Mouse (Mus musculus) neural tube, embryonic 14.5 days (tissue): ENCODE results near the gene Kcng1. TPM values are rescaled to one million over a fixed set of nuclear protein-coding genes. Genes with fewer than 3 reads are reported as not detected.

Source experiments
- ATAC-seq: fragments of 200-750 bp; cut with Nextera tagmentation; 2 replicates; pipeline ENCODE4 v1.8.0; 2017; ENCODE audit warnings: low read depth, mild to moderate bottlenecking, moderate TSS enrichment, moderate library complexity
- H3K27ac ChIP-seq: fragments of 300-500 bp; sonication (generic); 2 replicates; pipeline ENCODE4 v1.5.1; 2014; ENCODE audit warnings: low read depth, mild to moderate bottlenecking, control low read depth, low read length, moderate library complexity, mixed read lengths
- H3K27me3 ChIP-seq: fragments of 300-500 bp; sonication (generic); 2 replicates; pipeline ENCODE4 v1.6.1; 2014; ENCODE audit warnings: low read length; ENCODE audit not compliant: control insufficient read depth, insufficient read depth
- H3K36me3 ChIP-seq: fragments of 300-500 bp; sonication (generic); 2 replicates; pipeline ENCODE4 v1.6.1; 2014; ENCODE audit warnings: low read length, mixed read lengths; ENCODE audit not compliant: control insufficient read depth, insufficient read depth
- H3K4me1 ChIP-seq: fragments of 300-500 bp; sonication (generic); 2 replicates; pipeline ENCODE4 v1.6.1; 2014; ENCODE audit warnings: low read length; ENCODE audit not compliant: control insufficient read depth, insufficient read depth
- H3K4me2 ChIP-seq: fragments of 300-500 bp; sonication (generic); 2 replicates; pipeline ENCODE4 v1.6.1; 2014; ENCODE audit warnings: mild to moderate bottlenecking, low read depth, low read length, control low read depth
- H3K4me3 ChIP-seq: fragments of 300-500 bp; sonication (generic); 2 replicates; pipeline ENCODE4 v1.5.1; 2014; ENCODE audit warnings: low read depth, low read length, control low read depth, mixed read lengths
- H3K9ac ChIP-seq: fragments of 300-500 bp; sonication (generic); replicated peaks from 2 replicates; pipeline ENCODE4 v1.6.1; 2014; ENCODE audit warnings: low read depth, mild to moderate bottlenecking, control low read depth, low read length, mixed read lengths
- H3K9me3 ChIP-seq: fragments of 300-500 bp; sonication (generic); 2 replicates; pipeline ENCODE4 v1.6.1; 2016; ENCODE audit warnings: low read length; ENCODE audit not compliant: control insufficient read depth
- WGBS: fragments of 180-500 bp; shearing (Covaris S2); extraction: QIAGEN DNeasy Blood & Tissue Kit; methylation state at CpG from one replicate; pipeline ENCODE4 v1.1.7; 2014; 5-methylcytosine and 5-hydroxymethylcytosine counted together
- polyA plus RNA-seq: library from polyadenylated mRNA; unstranded; fragments of >200 nt; fragmentation: Nextera tagmentation; extraction: Ambion mirVana; gene quantifications from 2 replicates; pipeline ENCODE4 v1.2.1, GENCODE M21; 2014

Kcng1 gene
- polyA plus RNA-seq, 1 experiment from 2014 or later = 0.35 TPM

DNA sequence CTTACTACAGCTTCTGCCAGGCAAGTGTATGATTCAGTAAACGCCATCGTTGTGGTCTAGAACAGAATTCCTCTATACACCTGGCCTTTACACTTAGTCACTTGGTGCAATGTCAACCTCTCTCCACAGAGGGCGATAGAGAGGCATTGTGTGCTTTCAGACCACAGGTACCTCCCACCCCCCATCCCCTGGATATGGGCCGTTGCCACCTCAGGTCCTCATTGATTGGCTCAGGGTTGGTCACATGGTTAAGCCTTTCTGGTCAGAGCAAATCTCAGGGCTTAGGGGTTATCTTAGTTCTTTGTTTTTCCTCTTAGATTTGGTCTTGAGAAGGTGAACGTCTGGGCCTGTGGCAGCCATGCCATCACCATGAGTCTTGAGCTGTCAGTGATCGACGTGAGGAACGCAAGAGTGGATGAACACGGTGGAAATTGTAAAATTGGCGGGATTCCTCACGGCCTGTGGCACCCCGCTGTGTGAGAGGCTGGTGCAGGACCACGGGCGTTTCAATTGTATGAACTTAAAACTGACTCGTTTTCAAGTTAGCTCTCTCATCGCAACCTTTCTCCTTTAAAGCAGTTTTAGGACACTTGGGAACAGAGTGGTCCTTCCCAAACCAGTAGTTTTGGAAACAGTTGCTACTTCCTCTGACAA is 28.8 kb downstream of the Kcng1 start:
- Histone ChIP-seq H3K9me3 (no peaks in the 10 kb centered on the region), H3K4me1 (no peaks in the 10 kb centered on the region), H3K4me2 (0 out of 2 replicates have a peak overlapping the region, but pooled peaks have one; percentile 1), H3K4me3 (no peak overlapping the region), H3K36me3 (no peaks in the 10 kb centered on the region), H3K9ac (no peak overlapping the region), H3K27me3 (no peaks in the 10 kb centered on the region), H3K27ac (no peak overlapping the region)
- WGBS = 16% methylated on average over 16 of the region's 16 CpGs
- no peak; the same call in 1 of the 2 replicates for ATAC-seq

DNA sequence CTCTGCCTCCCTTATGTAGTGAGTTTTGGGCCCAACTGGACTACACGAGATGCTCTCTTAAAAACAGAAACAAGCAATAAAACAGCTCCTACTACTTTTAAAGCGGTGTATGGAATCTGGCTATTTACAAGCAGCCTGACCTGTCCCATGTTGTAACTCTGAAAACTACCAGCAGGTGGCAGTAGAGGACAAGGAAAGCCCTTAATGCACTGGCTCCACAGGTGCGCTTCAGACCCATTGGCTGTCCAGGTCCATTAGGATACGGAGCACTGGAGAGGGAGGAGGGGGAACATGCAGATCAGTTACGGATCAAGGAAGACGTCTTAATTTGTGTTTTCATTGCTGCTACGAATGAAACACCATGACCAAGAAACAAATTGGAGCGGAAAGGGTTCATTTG is 31.3 kb downstream of the Kcng1 start:
- Histone ChIP-seq H3K9me3 (no peaks in the 10 kb centered on the region), H3K4me2 (no peak overlapping the region), H3K4me1 (no peaks in the 10 kb centered on the region), H3K27me3 (no peaks in the 10 kb centered on the region), H3K36me3 (no peaks in the 10 kb centered on the region), H3K4me3 (no peak overlapping the region), H3K9ac (no peak overlapping the region), H3K27ac (no peak overlapping the region)
- 19% methylated on average over 8 of the region's 8 CpGs for whole genome bisulfite sequencing
- peak; percentile 57; the same call in 1 of the 2 replicates for ATAC-seq

DNA sequence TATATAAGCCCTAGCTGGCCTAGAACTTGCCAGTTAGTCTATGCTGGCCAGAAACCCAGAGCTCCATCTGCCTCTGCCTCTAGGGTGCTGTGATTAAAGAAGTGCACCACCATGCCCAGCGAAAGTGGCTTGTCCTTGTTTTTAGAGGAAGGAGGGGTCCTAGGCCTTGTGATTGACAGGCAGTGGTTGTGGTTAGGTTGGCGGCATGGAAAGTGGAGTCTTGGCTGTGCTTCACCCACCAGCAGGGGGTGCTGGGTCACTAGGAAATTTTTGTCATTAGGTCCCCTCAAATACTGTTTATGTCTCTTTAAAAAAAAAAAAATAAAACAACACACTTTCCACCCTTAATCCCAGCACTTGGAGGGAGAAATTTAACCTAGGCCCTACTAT is 32.7 kb downstream of the Kcng1 start:
- H3K4me1 ChIP-seq = no peaks in the 10 kb centered on the region

DNA sequence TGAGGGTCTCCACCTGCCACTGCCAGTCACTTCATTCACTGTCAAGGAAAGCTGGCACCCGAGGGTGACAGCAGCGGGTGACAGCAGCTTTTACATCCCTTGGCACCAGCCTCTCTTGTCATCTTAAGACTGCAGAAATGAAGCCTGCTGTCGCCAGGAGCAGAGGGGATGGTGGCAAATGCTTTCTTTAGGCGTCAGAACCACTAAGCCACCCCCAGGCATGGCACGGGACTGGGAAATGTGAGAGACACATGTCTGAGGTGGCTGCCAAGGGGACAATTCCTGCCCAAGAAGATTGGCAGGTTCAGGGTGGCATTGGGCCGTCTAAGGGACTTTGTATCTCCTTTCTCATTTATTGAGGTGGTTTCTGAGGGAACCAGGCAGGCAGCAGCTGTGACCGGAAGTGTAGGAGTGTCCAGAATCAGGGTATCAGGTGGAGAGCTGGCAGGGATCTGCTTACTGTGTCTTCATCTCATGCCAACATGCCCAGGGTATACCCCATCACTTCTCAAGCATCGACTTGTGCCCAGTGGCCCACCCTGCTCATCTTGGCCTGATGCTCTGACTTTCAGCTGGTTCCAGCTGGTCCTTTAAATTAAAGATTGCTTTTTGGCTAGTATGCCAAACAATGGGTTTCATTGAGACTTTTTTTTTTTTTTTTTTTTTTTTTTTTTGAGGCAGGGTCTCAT is 33.2 kb downstream of the Kcng1 start:
- H3K9me3 ChIP-seq = no peaks in the 10 kb centered on the region
- no peak overlapping the region for H3K27ac ChIP-seq
- ATAC-seq = no peak
- WGBS = 74% methylated on average over 8 of the region's 8 CpGs
- no peaks in the 10 kb centered on the region for H3K4me1 ChIP-seq
- no peak overlapping the region for H3K4me3 ChIP-seq
- H3K9ac ChIP-seq = no peak overlapping the region
- H3K27me3 ChIP-seq = no peaks in the 10 kb centered on the region
- no peak overlapping the region for H3K4me2 ChIP-seq
- H3K36me3 ChIP-seq = no peaks in the 10 kb centered on the region

More for the DNA sequence above, 32.7 kb downstream of the Kcng1 start:
- no peak overlapping the region for H3K4me3 ChIP-seq
- no peak for ATAC-seq
- no peaks in the 10 kb centered on the region for H3K27me3 ChIP-seq
- no peaks in the 10 kb centered on the region for H3K36me3 ChIP-seq
- no peak overlapping the region for H3K4me2 ChIP-seq
- H3K27ac ChIP-seq = no peak overlapping the region
- H3K9ac ChIP-seq = no peak overlapping the region
- no peaks in the 10 kb centered on the region for H3K9me3 ChIP-seq
- 32% methylated on average over 2 of the region's 2 CpGs for WGBS

DNA sequence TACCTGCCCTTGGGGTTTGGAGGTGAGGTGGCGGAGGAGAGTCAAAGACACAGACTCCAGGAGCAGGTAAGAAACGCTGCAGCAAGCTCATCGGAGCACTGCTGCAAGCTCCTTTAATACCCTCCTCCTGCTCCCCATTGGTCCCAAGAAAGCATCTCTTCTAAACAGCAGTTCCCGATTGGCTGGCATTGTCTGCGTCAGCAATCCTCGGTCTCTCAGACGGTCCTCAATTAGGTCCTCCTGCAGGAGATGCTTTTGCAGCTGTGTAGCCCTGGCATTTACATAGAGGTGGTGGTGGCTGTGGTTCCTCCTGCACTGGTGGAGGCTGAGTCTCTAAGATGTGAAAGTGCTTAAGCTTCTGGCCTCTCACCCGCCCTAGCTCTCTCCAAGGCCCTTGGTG is 36.0 kb downstream of the Kcng1 start:
- H3K4me1 ChIP-seq = no peaks in the 10 kb centered on the region
- H3K9me3 ChIP-seq = no peaks in the 10 kb centered on the region
- 28% methylated on average over 8 of the region's 8 CpGs for WGBS
- no peak overlapping the region for H3K4me3 ChIP-seq
- H3K36me3 ChIP-seq = no peaks in the 10 kb centered on the region
- no peak overlapping the region for H3K9ac ChIP-seq
- H3K27ac ChIP-seq = no peak overlapping the region
- no peak for ATAC-seq
- no peak overlapping the region for H3K4me2 ChIP-seq
- H3K27me3 ChIP-seq = no peaks in the 10 kb centered on the region

DNA sequence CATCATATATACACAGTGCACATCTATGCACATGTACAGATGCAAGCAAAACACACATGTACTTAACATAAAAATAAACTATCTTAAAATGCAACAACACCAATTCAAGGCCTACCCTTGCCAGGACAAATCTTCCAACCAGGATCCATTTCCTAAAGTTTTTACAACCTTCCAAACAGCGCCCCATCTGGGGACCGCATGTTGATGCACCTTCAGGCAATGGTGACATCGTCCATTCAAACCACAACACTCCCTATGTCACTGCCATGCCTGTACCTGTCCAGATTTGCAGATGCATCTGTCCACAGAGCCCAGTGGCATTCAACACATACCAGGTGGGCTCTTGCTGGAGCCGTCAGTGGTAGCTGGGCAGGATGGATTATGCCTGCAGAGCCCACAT is 38.3 kb downstream of the Kcng1 start:
- H3K4me1 ChIP-seq = no peaks in the 10 kb centered on the region
- H3K27me3 ChIP-seq = no peaks in the 10 kb centered on the region
- H3K9me3 ChIP-seq = no peaks in the 10 kb centered on the region
- no peak overlapping the region for H3K27ac ChIP-seq
- H3K4me2 ChIP-seq = no peak overlapping the region
- H3K36me3 ChIP-seq = no peaks in the 10 kb centered on the region
- no peak overlapping the region for H3K9ac ChIP-seq
- H3K4me3 ChIP-seq = no peak overlapping the region
- no peak for ATAC-seq
- 78% methylated on average over 4 of the region's 4 CpGs for WGBS

DNA sequence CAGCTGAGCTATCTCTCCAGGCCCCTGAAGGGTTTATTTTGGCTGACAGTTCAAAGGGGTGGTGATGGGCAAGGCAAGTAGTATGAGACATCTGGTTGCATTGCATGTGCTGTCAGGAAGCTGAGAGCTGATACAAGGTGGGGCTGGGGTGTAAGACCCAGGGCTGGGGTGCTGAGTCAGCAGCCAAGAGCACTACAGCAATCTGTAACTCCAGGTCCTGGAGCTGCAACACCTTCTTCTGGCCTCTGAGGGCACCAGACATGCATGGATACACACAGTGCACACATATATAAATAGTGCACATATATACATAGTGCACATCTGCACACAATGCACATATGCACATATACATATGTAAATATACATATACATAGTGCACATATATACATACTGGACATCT is 38.7 kb downstream of the Kcng1 start:
- no peak for ATAC-seq
- Histone ChIP-seq H3K4me2 (no peak overlapping the region), H3K9me3 (no peaks in the 10 kb centered on the region), H3K27me3 (no peaks in the 10 kb centered on the region), H3K4me3 (no peak overlapping the region), H3K36me3 (no peaks in the 10 kb centered on the region), H3K27ac (no peak overlapping the region), H3K4me1 (no peaks in the 10 kb centered on the region), H3K9ac (no peak overlapping the region)

DNA sequence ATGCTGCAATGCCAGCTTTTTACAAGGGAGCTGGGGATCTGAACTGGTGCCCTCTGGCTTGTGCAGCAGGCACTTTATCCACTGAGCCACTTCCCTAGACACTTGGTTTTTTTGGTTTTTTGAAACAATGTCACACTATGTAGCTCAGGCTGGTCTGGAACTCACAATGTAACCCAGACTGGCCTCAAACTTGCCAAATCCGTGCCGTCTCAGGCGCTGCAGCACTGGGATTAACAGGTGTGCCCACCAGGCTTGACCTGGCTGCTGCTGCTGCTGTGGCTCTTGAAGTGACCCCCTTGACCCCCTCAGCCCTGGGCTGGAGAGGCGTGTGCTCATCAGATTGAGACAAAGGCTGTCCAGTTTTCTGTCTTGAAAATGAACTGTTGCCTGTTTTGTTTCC is 43.2 kb downstream of the Kcng1 start:
- Histone ChIP-seq H3K9ac (no peak overlapping the region), H3K27me3 (no peaks in the 10 kb centered on the region), H3K9me3 (no peaks in the 10 kb centered on the region), H3K4me3 (no peak overlapping the region), H3K4me2 (no peak overlapping the region), H3K36me3 (no peaks in the 10 kb centered on the region), H3K27ac (no peak overlapping the region), H3K4me1 (no peaks in the 10 kb centered on the region)
- ATAC-seq = no peak
- WGBS = 87% methylated on average over 4 of the region's 4 CpGs

DNA sequence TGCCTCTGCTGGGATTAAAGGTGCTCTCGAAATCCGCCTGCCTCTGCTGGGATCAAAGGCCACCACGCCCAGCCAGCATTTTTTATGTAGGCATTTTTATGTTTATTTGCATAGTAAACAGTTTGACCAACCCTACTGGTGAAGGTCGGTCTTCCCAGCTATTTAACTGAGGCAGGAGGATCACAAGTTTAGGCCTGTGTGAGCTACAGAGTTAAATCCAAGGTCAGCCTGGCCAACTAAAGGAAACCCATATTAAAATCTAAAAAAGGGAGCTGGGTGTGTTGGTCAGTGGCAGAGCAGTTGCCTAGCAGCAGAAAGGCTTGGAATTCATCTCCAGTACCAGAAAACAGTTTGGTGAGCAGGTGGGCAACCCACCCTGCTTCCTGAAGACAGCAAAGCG is 48.2 kb downstream of the Kcng1 start:
- H3K27me3 ChIP-seq = no peaks in the 10 kb centered on the region
- ATAC-seq = no peak
- H3K27ac ChIP-seq = no peak overlapping the region
- no peak overlapping the region for H3K4me3 ChIP-seq
- H3K4me2 ChIP-seq = no peak overlapping the region
- peaks cover 24% of the 10 kb centered on the region for H3K4me1 ChIP-seq
- WGBS = 96% methylated on average over 5 of the region's 5 CpGs
- H3K36me3 ChIP-seq = no peaks in the 10 kb centered on the region
- H3K9me3 ChIP-seq = no peaks in the 10 kb centered on the region
- H3K9ac ChIP-seq = no peak overlapping the region
